Mouse (Mus musculus) cortical plate, adult 2 months (tissue): ENCODE measurements at regions not wholly inside any gene's neighbourhood (a gene's known extent, or its start where the extent isn't known, plus 50 kb on each side); places are given as distances from the start of the nearest gene placed in this dataset.

Source experiments
- CTCF ChIP-seq: fragments of 200-500 bp; IDR thresholded peaks from 2 replicates; pipeline ENCODE4 v1.5.1; 2011; ENCODE audit warnings: mild to moderate bottlenecking, control low read depth, low read length; ENCODE audit not compliant: insufficient read depth; ENCODE audit errors: extremely low read depth
- POLR2A ChIP-seq: fragments of 200-500 bp; IDR thresholded peaks from 2 replicates; pipeline ENCODE4 v1.6.1; 2011; ENCODE audit warnings: mild to moderate bottlenecking, low read length, control low read depth; ENCODE audit not compliant: insufficient read depth; ENCODE audit errors: extremely low read depth

DNA sequence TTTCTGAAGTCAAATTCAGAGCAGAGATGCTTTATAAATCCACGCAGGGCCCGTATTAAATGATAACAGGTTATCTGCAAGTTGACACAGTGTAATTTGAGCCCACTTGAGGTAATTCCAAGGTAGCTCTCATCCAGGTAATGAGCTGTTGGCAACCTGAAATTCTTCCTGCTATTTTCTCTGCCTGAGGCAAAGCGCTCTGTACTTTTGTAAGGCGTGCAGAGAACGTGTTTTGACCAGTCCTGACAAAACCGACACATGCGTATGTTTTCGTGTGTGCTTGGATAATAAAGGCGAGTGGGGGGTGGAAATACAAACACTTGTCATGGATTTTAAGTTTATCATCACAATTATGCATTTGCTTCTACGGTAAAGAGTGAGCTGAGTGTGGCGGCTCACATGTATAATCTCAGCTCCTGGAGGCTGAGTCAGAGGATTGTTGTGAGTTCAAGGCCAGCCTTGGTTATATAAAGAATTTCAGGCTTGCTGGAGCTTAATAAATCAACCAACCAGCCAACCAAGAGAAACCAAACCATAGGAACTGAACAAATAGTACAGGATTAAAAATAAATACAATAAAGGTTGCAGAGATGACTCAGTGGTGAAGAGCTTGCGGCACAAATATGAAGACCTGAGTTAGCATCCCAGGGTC is 72.7 kb upstream of the Stt3b start:
- TF ChIP-seq CTCF (no peak), POLR2A (no peak)
